Mouse (Mus musculus): ENCODE results near the gene Rrm1.
"Not testable (repeated sequence)": the region's sequence is repeated elsewhere in the genome, so short reads cannot be mapped to it uniquely, and the experiment has no call there.

DNA sequence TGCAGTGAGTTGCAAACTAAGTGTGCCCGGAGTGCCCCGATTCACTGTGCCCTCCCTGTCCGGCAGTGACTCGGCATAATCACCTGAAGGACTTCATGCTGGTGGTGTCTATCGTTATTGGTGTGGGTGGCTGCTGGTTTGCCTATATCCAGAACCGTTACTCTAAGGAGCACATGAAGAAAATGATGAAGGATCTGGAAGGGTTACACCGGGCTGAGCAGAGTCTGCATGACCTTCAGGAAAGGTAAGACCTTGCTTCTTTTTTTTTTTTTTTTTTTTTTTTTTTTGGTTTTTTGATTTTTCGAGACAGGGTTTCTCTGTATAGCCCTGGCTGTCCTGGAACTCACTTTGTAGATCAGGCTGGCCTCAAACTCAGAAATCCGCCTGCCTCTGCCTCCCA is 26.2 kb upstream of the Rrm1 start:
- not testable (repeated sequence) for TF ChIP-seq POLR2A (IDR thresholded peaks at IDR 0.05; ENCODE audit: insufficient read length, low read depth); MYOG (IDR thresholded peaks at IDR 0.05; ENCODE audit: control insufficient read depth in 1 of 3, insufficient read depth in 1 of 3, insufficient read length in 2 of 3, low read depth in 2 of 3); E2F4 (IDR thresholded peaks at IDR 0.05; ENCODE audit: insufficient read depth); SRF (IDR thresholded peaks at IDR 0.05; ENCODE audit: control insufficient read depth, insufficient read length, low read depth); POLR2AphosphoS2 (IDR thresholded peaks at IDR 0.05; ENCODE audit: insufficient read length, low read depth); USF1 (IDR thresholded peaks at IDR 0.05; ENCODE audit: low read depth); TCF12 (IDR thresholded peaks at IDR 0.05; ENCODE audit: insufficient read depth, poor library complexity, severe bottlenecking); CEBPB (IDR thresholded peaks at IDR 0.05; ENCODE audit: insufficient read depth, poor library complexity, severe bottlenecking); MYOD1 (IDR thresholded peaks at IDR 0.05; ENCODE audit: control insufficient read depth in 1 of 3, insufficient read length in 2 of 3, low read depth in 2 of 3); TCF3 (IDR thresholded peaks at IDR 0.05; ENCODE audit: insufficient read length, low read depth); REST (IDR thresholded peaks at IDR 0.05; ENCODE audit: insufficient read depth, insufficient read length); MAX (IDR thresholded peaks at IDR 0.05; ENCODE audit: low read depth)
